Mouse (Mus musculus) C2C12 (cell line): ENCODE measurements around the gene Thsd1. TPM values are rescaled to one million over a fixed set of nuclear protein-coding genes. Genes with fewer than 3 reads are reported as not detected.
"Not testable (repeated sequence)": the region's sequence is repeated elsewhere in the genome, so short reads cannot be mapped to it uniquely, and the experiment has no call there.

Source experiments
- H3K27me3 ChIP-seq: one replicate; pipeline ENCODE4 v1.6.1; 2011; ENCODE audit not compliant: control insufficient read depth, insufficient read depth, insufficient read length
- H3K36me3 ChIP-seq: one replicate; pipeline ENCODE4 v1.6.1; 2011; ENCODE audit not compliant: control insufficient read depth, insufficient read depth
- H3K4me3 ChIP-seq: one replicate; pipeline ENCODE4 v1.5.1; 2011; ENCODE audit warnings: mild to moderate bottlenecking, control low read depth; ENCODE audit not compliant: poor library complexity, insufficient read depth, severe bottlenecking
- H3K79me2 ChIP-seq: one replicate; pipeline ENCODE4 v1.6.1; 2011; ENCODE audit not compliant: control insufficient read depth, insufficient read depth
- H3K79me3 ChIP-seq: one replicate; pipeline ENCODE4 v1.6.1; 2011; ENCODE audit warnings: low read depth, control low read depth
- H3ac ChIP-seq: one replicate; pipeline ENCODE3; 2011; ENCODE audit warnings: low read depth; ENCODE audit not compliant: control insufficient read depth, insufficient read length
- CEBPB ChIP-seq: IDR thresholded peaks from one replicate; pipeline ENCODE4 v1.6.1; 2011; ENCODE audit warnings: low read depth, mild to moderate bottlenecking, control low read depth, moderate library complexity
- CTCF ChIP-seq: IDR thresholded peaks from one replicate; pipeline ENCODE4 v1.5.1; 2011; ENCODE audit not compliant: control insufficient read depth, insufficient read depth, insufficient read length
- FOSL1 ChIP-seq: IDR thresholded peaks from one replicate; pipeline ENCODE4 v1.8.0; 2011; ENCODE audit warnings: mild to moderate bottlenecking, low read length; ENCODE audit not compliant: poor library complexity, insufficient read depth, severe bottlenecking
- MAX ChIP-seq: IDR thresholded peaks from one replicate; pipeline ENCODE4 v1.6.1; 2011; ENCODE audit warnings: mild to moderate bottlenecking, control low read depth
- MYOD1 ChIP-seq: IDR thresholded peaks from one replicate; pipeline ENCODE4 v1.6.1; 2011; ENCODE audit warnings: low read depth; ENCODE audit not compliant: control insufficient read depth, insufficient read length
- MYOG ChIP-seq: IDR thresholded peaks from one replicate; pipeline ENCODE4 v1.6.1; 2011; ENCODE audit not compliant: control insufficient read depth, insufficient read length; ENCODE audit errors: extremely low read depth
- USF1 ChIP-seq: IDR thresholded peaks from one replicate; pipeline ENCODE4 v1.6.1; 2011; ENCODE audit warnings: low read depth, mild to moderate bottlenecking, control low read depth, moderate library complexity
- polyA plus RNA-seq: library from polyadenylated mRNA; unstranded; fragments of >200 nt; fragmentation: generic; extraction: Trizol; gene quantifications from one replicate; pipeline ENCODE4 v1.2.1, GENCODE M21; 2012; ENCODE audit warnings: missing spikeins

Gene Thsd1
- polyA plus RNA-seq, 1 experiment: 0.04 TPM

DNA sequence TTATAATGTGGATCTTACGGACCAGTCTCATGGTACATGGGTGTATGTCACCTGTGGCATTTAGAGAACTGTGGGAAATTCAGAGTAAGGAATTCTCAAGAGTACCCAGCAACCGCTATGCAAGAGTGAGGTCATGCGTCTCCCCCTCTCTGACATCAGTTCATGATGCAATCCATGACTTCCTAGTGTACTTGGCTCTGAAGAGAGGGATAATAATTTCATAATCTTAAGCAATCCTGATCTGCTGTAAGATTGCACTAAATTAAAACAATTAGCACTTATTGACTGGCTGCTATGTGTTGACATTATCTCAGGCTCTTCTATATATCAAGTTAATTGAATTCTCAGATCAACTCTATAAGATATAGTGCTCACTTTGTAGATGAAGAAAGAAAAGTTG lies 39.7 kb downstream of the Thsd1 start:
- TF ChIP-seq FOSL1 (no peak), MAX (no peak), USF1 (no peak), CTCF (no peak), MYOG (no peak), MYOD1 (no peak), CEBPB (no peak)
- no peaks in the 10 kb centered on the region for H3K36me3 ChIP-seq

DNA sequence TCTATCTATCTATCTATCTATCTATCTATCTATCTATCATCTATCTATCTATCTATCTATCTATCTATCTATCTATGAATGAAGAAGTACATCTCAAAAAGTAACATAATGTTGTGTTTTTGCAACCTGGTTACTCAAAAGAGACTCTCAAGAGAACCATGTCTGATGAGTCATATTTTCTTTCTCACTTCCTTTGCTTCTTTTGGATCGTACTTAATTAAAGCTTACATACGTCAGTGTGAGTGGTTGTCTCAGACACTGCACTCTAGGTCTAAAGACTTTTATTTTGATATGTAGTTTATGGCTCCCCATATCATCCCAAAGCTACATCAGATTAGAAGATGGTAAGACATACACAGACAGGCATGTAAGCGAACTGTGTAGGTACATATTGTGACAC lies 46.0 kb downstream of the Thsd1 start:
- H3K27me3 ChIP-seq: no peaks in the 10 kb centered on the region
- no peaks in the 10 kb centered on the region for H3K79me2 ChIP-seq
- H3ac ChIP-seq: no peak overlapping the region
- TF ChIP-seq CEBPB: no peak
- TF ChIP-seq MAX: no peak
- TF ChIP-seq MYOG: no peak
- no peak for TF ChIP-seq CTCF
- TF ChIP-seq FOSL1: no peak
- no peak for TF ChIP-seq MYOD1
- TF ChIP-seq USF1: no peak
- H3K36me3 ChIP-seq: no peaks in the 10 kb centered on the region
- no peaks in the 10 kb centered on the region for H3K79me3 ChIP-seq
- no peak overlapping the region for H3K4me3 ChIP-seq

More for the DNA sequence above, 39.7 kb downstream of the Thsd1 start:
- no peaks in the 10 kb centered on the region for H3K79me3 ChIP-seq
- H3K27me3 ChIP-seq: no peaks in the 10 kb centered on the region
- no peaks in the 10 kb centered on the region for H3K79me2 ChIP-seq
- no peak overlapping the region for H3ac ChIP-seq
- H3K4me3 ChIP-seq: no peak overlapping the region

GRCm38 (mm10) chr8:22274641-22275040 lies 47.5 kb downstream of the Thsd1 start:
- Histone ChIP-seq H3K4me3 (no peak overlapping the region), H3K27me3 (no peaks in the 10 kb centered on the region), H3K79me3 (no peaks in the 10 kb centered on the region), H3ac (no peak overlapping the region), H3K36me3 (no peaks in the 10 kb centered on the region), H3K79me2 (no peaks in the 10 kb centered on the region)
- TF ChIP-seq MAX: no peak
- TF ChIP-seq USF1: no peak
- TF ChIP-seq CEBPB: no peak
- no peak for TF ChIP-seq MYOG
- no peak for TF ChIP-seq MYOD1
- no peak for TF ChIP-seq CTCF
- TF ChIP-seq FOSL1: no peak

- H3K27me3 ChIP-seq: no peaks in the 10 kb centered on the region
- H3ac ChIP-seq: no peak within 1 kb of the TSS
- TF ChIP-seq CEBPB (no peak), MYOG (no peak), CTCF (no peak), USF1 (no peak), MYOD1 (no peak), FOSL1 (no peak), MAX (no peak)
- no peaks in the 10 kb centered on the region for H3K36me3 ChIP-seq
- H3K4me3 ChIP-seq: no peak within 1 kb of the TSS
- H3K79me3 ChIP-seq: no peaks in the 10 kb centered on the region
- no peaks in the 10 kb centered on the region for H3K79me2 ChIP-seq
Measured at GRCm38 (mm10) chr8:22282999-22283491, 55.9 kb downstream of the Thsd1 start, which contains the start of gene Tpte. TSS of gene Tpte (plus strand) at chr8:22283441.

GRCm38 (mm10) chr8:22302326-22302725 lies 75.2 kb downstream of the Thsd1 start:
- Histone ChIP-seq H3K27me3 (peaks cover 18% of the 10 kb centered on the region), H3K36me3 (no peaks in the 10 kb centered on the region), H3K4me3 (no peak overlapping the region), H3K79me3 (no peaks in the 10 kb centered on the region), H3K79me2 (no peaks in the 10 kb centered on the region), H3ac (no peak overlapping the region)
- TF ChIP-seq MAX (no peak), FOSL1 (no peak)

DNA sequence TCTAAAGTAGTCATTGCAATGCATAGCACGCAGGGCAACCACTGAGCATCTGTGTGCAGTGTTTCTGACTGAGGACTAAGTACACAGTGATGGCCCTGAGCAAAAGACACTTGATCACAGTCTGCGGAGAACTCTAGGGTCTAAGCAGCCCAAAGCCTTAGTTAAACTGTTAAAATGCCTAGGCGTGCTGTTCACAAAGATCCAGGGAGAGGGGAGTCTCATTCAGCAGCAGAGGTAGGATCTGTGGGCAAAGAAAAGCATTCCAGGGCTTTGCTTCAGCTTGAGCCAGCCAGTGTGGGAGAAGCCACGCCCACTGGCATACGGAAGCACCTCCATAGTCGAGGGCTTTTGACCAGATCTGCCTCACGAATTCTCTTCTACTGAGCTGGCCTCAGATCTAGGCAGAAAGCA lies 75.8 kb downstream of the Thsd1 start:
- Histone ChIP-seq H3K79me2 (no peaks in the 10 kb centered on the region), H3K27me3 (peaks cover 18% of the 10 kb centered on the region), H3K36me3 (no peaks in the 10 kb centered on the region), H3K79me3 (no peaks in the 10 kb centered on the region), H3ac (no peak overlapping the region), H3K4me3 (no peak overlapping the region)
- no peak for TF ChIP-seq CEBPB
- TF ChIP-seq USF1: no peak
- TF ChIP-seq MYOG: no peak
- no peak for TF ChIP-seq CTCF
- no peak for TF ChIP-seq MAX
- TF ChIP-seq MYOD1: no peak
- TF ChIP-seq FOSL1: no peak

DNA sequence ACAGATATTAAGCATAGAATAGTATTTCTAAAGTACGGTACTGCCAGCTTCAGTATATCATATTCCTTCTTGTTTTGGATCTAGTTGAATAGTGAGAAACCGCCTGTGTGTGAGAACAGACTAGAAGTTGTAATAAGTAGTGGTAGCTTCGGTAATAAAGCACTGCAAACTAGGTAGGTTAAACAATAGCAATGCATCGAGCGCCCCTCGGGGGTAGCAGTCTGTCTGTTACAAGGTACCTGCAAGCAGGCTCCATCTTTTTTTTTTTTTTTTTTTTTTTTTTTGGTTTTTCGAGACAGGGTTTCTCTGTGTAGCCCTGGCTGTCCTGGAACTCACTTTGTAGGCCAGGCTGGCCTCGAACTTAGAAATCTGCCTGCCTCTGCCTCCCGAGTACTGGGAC lies 76.9 kb downstream of the Thsd1 start:
- H3K79me3 ChIP-seq, H3K79me2 ChIP-seq, H3K4me3 ChIP-seq, H3K36me3 ChIP-seq, H3ac ChIP-seq: not testable (repeated sequence)
- H3K27me3 ChIP-seq: peaks cover 11% of the 10 kb centered on the region
